Mouse (Mus musculus) bone marrow macrophage, adult 2 months (primary cell): ENCODE data around the gene Tbc1d14.

ENCODE experiments used
- CTCF ChIP-seq: IDR thresholded peaks from 2 replicates; pipeline ENCODE4 v1.5.1; 2012; ENCODE audit warnings: low read depth, mild to moderate bottlenecking, low read length, moderate library complexity
- POLR2A ChIP-seq: IDR thresholded peaks from 2 replicates; pipeline ENCODE4 v1.6.1; 2012; ENCODE audit warnings: mild to moderate bottlenecking, low read depth, low read length, borderline replicate concordance

- TF ChIP-seq CTCF = no peak
- no peak for TF ChIP-seq POLR2A
These were observed 29.3 kb downstream of the Tbc1d14 start for GRCm38 (mm10) chr5:36563741-36564140.
